Mouse (Mus musculus): ENCODE results near the gene Sfn.

DNA sequence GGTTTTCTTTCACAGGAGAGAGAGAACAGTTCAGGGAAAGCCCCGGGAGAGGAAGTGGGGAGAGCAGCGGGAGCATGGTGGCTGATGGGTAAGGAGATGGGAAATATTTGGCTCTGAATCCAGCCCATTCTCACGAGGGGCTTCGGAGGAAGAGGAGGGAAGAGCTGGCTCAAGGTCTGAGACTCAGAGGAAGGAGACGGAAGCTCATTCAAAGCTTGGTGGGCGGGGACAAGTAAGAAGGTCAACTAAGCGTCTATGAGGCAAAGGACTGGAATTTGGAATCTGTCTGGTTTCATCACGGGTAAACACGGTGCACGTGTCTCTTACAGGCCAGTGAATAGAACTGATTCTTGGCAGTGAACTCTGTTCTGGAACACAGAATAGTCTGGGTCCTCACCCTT lies 31.9 kb downstream of the Sfn start:
- TF ChIP-seq CTCF (IDR thresholded peaks at IDR 0.05; ENCODE audit: low read depth) (no peak), EP300 (optimal IDR thresholded peaks at IDR 0.05) (no peak)

All from stomach, postnatal 0 days (tissue).